Mouse (Mus musculus) kidney, postnatal 14 days (tissue): Measurements from ENCODE around the gene Ralgps2.
A peak's percentile ranks its signal among the peaks of the same experiment; 100 is the strongest.

Experiments
- DNase-seq: peaks from one replicate; pipeline ENCODE4 v3.0.0; 2022; ENCODE audit warnings: mixed read lengths

The Ralgps2 gene

GRCm38 (mm10) chr1:156954216-156954615, 14.8 kb upstream of the Ralgps2 start:
- DNase-seq, result no peak

GRCm38 (mm10) chr1:156950354-156950753, 10.9 kb upstream of the Ralgps2 start:
- DNase-seq, result no peak

- DNase-seq, result peak; percentile 29
Measured at GRCm38 (mm10) chr1:156940584-156940983, 1.2 kb upstream of the Ralgps2 start.

- no peak for DNase-seq
Measured at GRCm38 (mm10) chr1:156940142-156940522, 706 bp upstream of the Ralgps2 start.

GRCm38 (mm10) chr1:156938705-156939242, 652 bp downstream of the Ralgps2 start:
- peak; percentile 77 for DNase-seq

GRCm38 (mm10) chr1:156937436-156937835, 2.0 kb downstream of the Ralgps2 start:
- DNase-seq, result no peak

GRCm38 (mm10) chr1:156933712-156934111, 5.7 kb downstream of the Ralgps2 start:
- DNase-seq, result no peak

GRCm38 (mm10) chr1:156932036-156932774, 7.2 kb downstream of the Ralgps2 start:
- DNase-seq, result no peak

GRCm38 (mm10) chr1:156931106-156931870, 8.1 kb downstream of the Ralgps2 start:
- no peak for DNase-seq

- DNase-seq, result no peak
Measured at GRCm38 (mm10) chr1:156930263-156930662, 9.2 kb downstream of the Ralgps2 start.

- DNase-seq, result no peak
Measured at GRCm38 (mm10) chr1:156928255-156928654, 11.2 kb downstream of the Ralgps2 start.

- DNase-seq, result no peak
Measured at GRCm38 (mm10) chr1:156923511-156923910, 15.9 kb downstream of the Ralgps2 start.

- no peak for DNase-seq
Measured at GRCm38 (mm10) chr1:156922921-156923320, 16.5 kb downstream of the Ralgps2 start.

- no peak for DNase-seq
Measured at GRCm38 (mm10) chr1:156921290-156921994, 18.0 kb downstream of the Ralgps2 start.

GRCm38 (mm10) chr1:156917460-156917859, 22.0 kb downstream of the Ralgps2 start:
- peak; percentile 63 for DNase-seq

GRCm38 (mm10) chr1:156916361-156916760, 23.1 kb downstream of the Ralgps2 start:
- DNase-seq, result peak; percentile 43

- no peak for DNase-seq
Measured at GRCm38 (mm10) chr1:156914942-156915341, 24.5 kb downstream of the Ralgps2 start.

GRCm38 (mm10) chr1:156913190-156913589, 26.2 kb downstream of the Ralgps2 start:
- DNase-seq, result no peak

GRCm38 (mm10) chr1:156910948-156911347, 28.5 kb downstream of the Ralgps2 start:
- DNase-seq, result peak; percentile 29

- DNase-seq, result no peak
Measured at GRCm38 (mm10) chr1:156909866-156910265, 29.6 kb downstream of the Ralgps2 start.

- no peak for DNase-seq
Measured at GRCm38 (mm10) chr1:156909265-156909664, 30.2 kb downstream of the Ralgps2 start.

- no peak for DNase-seq
Measured at GRCm38 (mm10) chr1:156905660-156906059, 33.8 kb downstream of the Ralgps2 start.

GRCm38 (mm10) chr1:156903899-156904298, 35.5 kb downstream of the Ralgps2 start:
- DNase-seq, result no peak
